Mouse (Mus musculus) embryonic facial prominence, embryonic 15.5 days (tissue): ENCODE results near the gene Tmem252. TPM values are rescaled to one million over a fixed set of nuclear protein-coding genes. Genes with fewer than 3 reads are reported as not detected.

ENCODE experiments used
- ATAC-seq: fragments of 200-750 bp; cut with Nextera tagmentation; 2 replicates; pipeline ENCODE4 v1.8.0; 2017; ENCODE audit warnings: low read depth, moderate TSS enrichment; ENCODE audit not compliant: insufficient number of reproducible peaks, low FRiP score, low TSS enrichment
- H3K27ac ChIP-seq: fragments of 300-500 bp; sonication (generic); replicated peaks from 2 replicates; pipeline ENCODE4 v1.5.1; 2015; ENCODE audit warnings: mild to moderate bottlenecking, inconsistent platforms
- H3K27me3 ChIP-seq: fragments of 300-500 bp; sonication (generic); 2 replicates; pipeline ENCODE4 v1.6.1; 2015; ENCODE audit warnings: inconsistent platforms
- H3K36me3 ChIP-seq: fragments of 300-500 bp; sonication (generic); 2 replicates; pipeline ENCODE4 v1.6.1; 2015; ENCODE audit warnings: mild to moderate bottlenecking, inconsistent platforms
- H3K4me1 ChIP-seq: fragments of 300-500 bp; sonication (generic); 2 replicates; pipeline ENCODE4 v1.6.1; 2015; ENCODE audit warnings: inconsistent platforms
- H3K4me2 ChIP-seq: fragments of 300-500 bp; sonication (generic); replicated peaks from 2 replicates; pipeline ENCODE4 v1.6.1; 2015; ENCODE audit warnings: mild to moderate bottlenecking, inconsistent platforms
- H3K4me3 ChIP-seq: fragments of 300-500 bp; sonication (generic); replicated peaks from 2 replicates; pipeline ENCODE4 v1.5.1; 2015; ENCODE audit warnings: mild to moderate bottlenecking, inconsistent platforms
- H3K9ac ChIP-seq: fragments of 300-500 bp; sonication (generic); 2 replicates; pipeline ENCODE4 v1.6.1; 2015; ENCODE audit warnings: inconsistent platforms
- H3K9me3 ChIP-seq: fragments of 300-500 bp; sonication (generic); replicated peaks from 2 replicates; pipeline ENCODE4 v1.6.1; 2016; ENCODE audit warnings: inconsistent platforms
- WGBS: fragments of 180-500 bp; shearing (Covaris S2); methylation state at CpG from one replicate; pipeline ENCODE4 v1.1.7; 2015; 5-methylcytosine and 5-hydroxymethylcytosine counted together
- polyA plus RNA-seq: library from polyadenylated mRNA; unstranded; fragments of >200 nt; fragmentation: Nextera tagmentation; extraction: Ambion mirVana; gene quantifications from 2 replicates; pipeline ENCODE4 v1.2.1, GENCODE M21; 2015

The Tmem252 gene
- polyA plus RNA-seq, 1 experiment from 2014 or later, result 4.1 TPM

GRCm38 (mm10) chr19:24703680-24704079, 29.9 kb downstream of the Tmem252 start:
- Histone ChIP-seq H3K4me3 (no peak overlapping the region), H3K27ac (no peak overlapping the region), H3K36me3 (no peaks in the 10 kb centered on the region), H3K9me3 (no peaks in the 10 kb centered on the region), H3K4me1 (no peaks in the 10 kb centered on the region), H3K4me2 (no peak overlapping the region), H3K27me3 (no peaks in the 10 kb centered on the region), H3K9ac (no peak overlapping the region)
- WGBS, result 51% methylated on average over 8 of the region's 8 CpGs
- no peak for ATAC-seq

- 65% methylated on average over 2 of the region's 2 CpGs for WGBS
- ATAC-seq, result no peak
- H3K9me3 ChIP-seq, result no peaks in the 10 kb centered on the region
- no peaks in the 10 kb centered on the region for H3K27me3 ChIP-seq
- no peak overlapping the region for H3K9ac ChIP-seq
- no peaks in the 10 kb centered on the region for H3K36me3 ChIP-seq
- H3K4me1 ChIP-seq, result no peaks in the 10 kb centered on the region
- H3K4me3 ChIP-seq, result no peak overlapping the region
- no peak overlapping the region for H3K27ac ChIP-seq
- H3K4me2 ChIP-seq, result no peak overlapping the region
Observed at GRCm38 (mm10) chr19:24704326-24704725, 30.5 kb downstream of the Tmem252 start.

- Histone ChIP-seq H3K4me1 (no peaks in the 10 kb centered on the region), H3K36me3 (no peaks in the 10 kb centered on the region), H3K9me3 (no peaks in the 10 kb centered on the region), H3K27ac (no peak overlapping the region), H3K9ac (no peak overlapping the region), H3K4me2 (no peak overlapping the region), H3K27me3 (no peaks in the 10 kb centered on the region), H3K4me3 (no peak overlapping the region)
- no peak for ATAC-seq
- WGBS, result 66% methylated on average over 1 of the region's 1 CpGs
Observed at GRCm38 (mm10) chr19:24705395-24705794, 31.6 kb downstream of the Tmem252 start.

GRCm38 (mm10) chr19:24707071-24707906, 33.5 kb downstream of the Tmem252 start:
- H3K36me3 ChIP-seq, result no peaks in the 10 kb centered on the region
- H3K9ac ChIP-seq, result no peak overlapping the region
- 78% methylated on average over 7 of the region's 7 CpGs for WGBS

GRCm38 (mm10) chr19:24708032-24708431, 34.2 kb downstream of the Tmem252 start:
- 85% methylated on average over 7 of the region's 7 CpGs for whole genome bisulfite sequencing

More at GRCm38 (mm10) chr19:24707071-24707906, 33.5 kb downstream of the Tmem252 start:
- H3K27ac ChIP-seq, result no peak overlapping the region
- H3K4me1 ChIP-seq, result no peaks in the 10 kb centered on the region
- H3K27me3 ChIP-seq, result no peaks in the 10 kb centered on the region
- ATAC-seq, result no peak
- no peaks in the 10 kb centered on the region for H3K9me3 ChIP-seq
- no peak overlapping the region for H3K4me3 ChIP-seq
- no peak overlapping the region for H3K4me2 ChIP-seq

GRCm38 (mm10) chr19:24716303-24717097, 42.7 kb downstream of the Tmem252 start:
- H3K27me3 ChIP-seq, result no peaks in the 10 kb centered on the region
- H3K9me3 ChIP-seq, result no peaks in the 10 kb centered on the region
- H3K36me3 ChIP-seq, result peaks cover 5% of the 10 kb centered on the region; the same call in 1 of the 2 replicates
- H3K4me1 ChIP-seq, result peaks cover 9% of the 10 kb centered on the region; the same call in 1 of the 2 replicates
- peak; percentile 85 for ATAC-seq
- no peak overlapping the region for H3K4me2 ChIP-seq
- peak overlapping the region; percentile 69; the same call in 1 of the 2 replicates for H3K27ac ChIP-seq
- no peak overlapping the region for H3K9ac ChIP-seq
- H3K4me3 ChIP-seq, result no peak overlapping the region
- WGBS, result 38% methylated on average over 7 of the region's 7 CpGs

More at GRCm38 (mm10) chr19:24708032-24708431, 34.2 kb downstream of the Tmem252 start:
- no peaks in the 10 kb centered on the region for H3K4me1 ChIP-seq
- no peaks in the 10 kb centered on the region for H3K9me3 ChIP-seq
- no peak overlapping the region for H3K9ac ChIP-seq
- no peak for ATAC-seq
- no peaks in the 10 kb centered on the region for H3K36me3 ChIP-seq
- H3K27me3 ChIP-seq, result no peaks in the 10 kb centered on the region
- H3K4me3 ChIP-seq, result no peak overlapping the region
- no peak overlapping the region for H3K4me2 ChIP-seq
- no peak overlapping the region for H3K27ac ChIP-seq

GRCm38 (mm10) chr19:24718021-24718420, 44.2 kb downstream of the Tmem252 start:
- no peak overlapping the region for H3K27ac ChIP-seq
- peaks cover 9% of the 10 kb centered on the region; the same call in 1 of the 2 replicates for H3K4me1 ChIP-seq
- no peak overlapping the region for H3K9ac ChIP-seq
- no peak overlapping the region for H3K4me3 ChIP-seq
- no peaks in the 10 kb centered on the region for H3K9me3 ChIP-seq
- peaks cover 5% of the 10 kb centered on the region; the same call in 1 of the 2 replicates for H3K36me3 ChIP-seq
- no peak for ATAC-seq
- WGBS, result 44% methylated on average over 1 of the region's 1 CpGs
- H3K27me3 ChIP-seq, result no peaks in the 10 kb centered on the region
- H3K4me2 ChIP-seq, result no peak overlapping the region

GRCm38 (mm10) chr19:24719504-24719903, 45.7 kb downstream of the Tmem252 start:
- Histone ChIP-seq H3K27ac (no peak overlapping the region), H3K9me3 (no peaks in the 10 kb centered on the region), H3K27me3 (no peaks in the 10 kb centered on the region), H3K4me1 (peaks cover 9% of the 10 kb centered on the region; the same call in 1 of the 2 replicates), H3K36me3 (peaks cover 5% of the 10 kb centered on the region; the same call in 1 of the 2 replicates), H3K9ac (no peak overlapping the region), H3K4me3 (no peak overlapping the region), H3K4me2 (no peak overlapping the region)
- peak; percentile 52; the same call in 1 of the 2 replicates for ATAC-seq
- WGBS, result 53% methylated on average over 4 of the region's 4 CpGs

- Histone ChIP-seq H3K9ac (no peak overlapping the region), H3K4me1 (peaks cover 9% of the 10 kb centered on the region; the same call in 1 of the 2 replicates), H3K4me2 (no peak overlapping the region), H3K9me3 (no peaks in the 10 kb centered on the region), H3K27ac (no peak overlapping the region), H3K4me3 (no peak overlapping the region), H3K36me3 (peaks cover 5% of the 10 kb centered on the region; the same call in 1 of the 2 replicates), H3K27me3 (no peaks in the 10 kb centered on the region)
- no peak for ATAC-seq
Observed at GRCm38 (mm10) chr19:24720448-24720847, 46.6 kb downstream of the Tmem252 start.

- Histone ChIP-seq H3K27ac (no peak overlapping the region), H3K36me3 (no peaks in the 10 kb centered on the region), H3K4me1 (no peaks in the 10 kb centered on the region), H3K27me3 (no peaks in the 10 kb centered on the region), H3K9me3 (no peaks in the 10 kb centered on the region), H3K4me3 (no peak overlapping the region), H3K4me2 (no peak overlapping the region), H3K9ac (no peak overlapping the region)
- WGBS, result 83% methylated on average over 10 of the region's 10 CpGs
- no peak for ATAC-seq
Observed at GRCm38 (mm10) chr19:24724362-24724761, 50.6 kb downstream of the Tmem252 start.

- Histone ChIP-seq H3K9ac (no peak overlapping the region), H3K27ac (no peak overlapping the region), H3K27me3 (no peaks in the 10 kb centered on the region), H3K4me3 (no peak overlapping the region), H3K4me1 (peaks cover 16% of the 10 kb centered on the region), H3K9me3 (no peaks in the 10 kb centered on the region), H3K36me3 (no peaks in the 10 kb centered on the region), H3K4me2 (no peak overlapping the region)
- 12% methylated on average over 5 of the region's 5 CpGs for WGBS
- no peak for ATAC-seq
Observed at GRCm38 (mm10) chr19:24730661-24731060, 56.9 kb downstream of the Tmem252 start.
